Mouse (Mus musculus) T-cell, adult 66 days (primary cell): ENCODE data around the gene Srprb. TPM values are rescaled to one million over a fixed set of nuclear protein-coding genes. Genes with fewer than 3 reads are reported as not detected.

Source experiments
- total RNA-seq, 2 experiments: library from RNA; stranded (reverse); gene quantifications; 3 replicates in 1 of 2; 4 replicates in 1 of 2; pipeline ENCODE4 v1.2.4; 2023

Gene Srprb
- 10 to 100 TPM; 24.8 to 25.6 TPM for total RNA-seq

GRCm38 (mm10) chr9:103201561-103202260 lies at the start of gene Srprb:
TSS of gene Srprb (minus strand) at chr9:103202137.

GRCm38 (mm10) chr9:103230151-103230951 lies 28.4 kb upstream of the Srprb start, which contains the start of the genes Gm20425 and Trf:
TSS of gene Gm20425 (minus strand) at chr9:103230307.
TSS of gene Trf (minus strand) at chr9:103230444.

Other genes with a start within 250 kb of the Srprb start
- gene Slco2a1, start 213.4 kb downstream of the Srprb start, total RNA-seq = under 1 TPM; 0.09 to 0.53 TPM
- 1 to 10 TPM; 2.1 to 2.5 TPM for gene Rab6b, start 90.3 kb downstream of the Srprb start, total RNA-seq
- not detected for gene Gm20425, start 28.2 kb upstream of the Srprb start, total RNA-seq
- 10 to 100 TPM; 12.8 to 14.0 TPM for gene Trf, start 28.3 kb upstream of the Srprb start, total RNA-seq
- 1 to 10 TPM in 1 of 2 experiments, not detected in 1; 3.0 TPM for gene 1300017J02Rik, start 102.9 kb upstream of the Srprb start, total RNA-seq
- 10 to 100 TPM; 79.2 to 84.5 TPM for gene Topbp1, start 103.1 kb upstream of the Srprb start, total RNA-seq
- gene Cdv3, start 163.7 kb upstream of the Srprb start, total RNA-seq = 100 to 1,000 TPM in 1 of 2 experiments, 10 to 100 TPM in 1; 95.3 to 108 TPM